Mouse (Mus musculus) lung, embryonic 14.5 days (tissue): Measurements from ENCODE around the gene Best3. TPM values are rescaled to one million over a fixed set of nuclear protein-coding genes. Genes with fewer than 3 reads are reported as not detected.
A peak's percentile ranks its signal among the peaks of the same experiment; 100 is the strongest.

ENCODE experiments used
- ATAC-seq: fragments of 200-750 bp; cut with Nextera tagmentation; 2 replicates; pipeline ENCODE4 v1.8.0; 2017; ENCODE audit warnings: mild to moderate bottlenecking, moderate TSS enrichment, moderate library complexity; ENCODE audit not compliant: insufficient read depth
- DNase-seq: peaks from one replicate; pipeline ENCODE4 v3.0.0-alpha.2; 2015
- H3K27ac ChIP-seq: fragments of 300-500 bp; sonication (generic); 2 replicates; pipeline ENCODE4 v1.5.1; 2014; ENCODE audit warnings: low read depth, mild to moderate bottlenecking, moderate library complexity
- H3K27me3 ChIP-seq: fragments of 300-500 bp; sonication (generic); 2 replicates; pipeline ENCODE4 v1.6.1; 2014; ENCODE audit warnings: low read length, control low read depth; ENCODE audit not compliant: insufficient read depth
- H3K36me3 ChIP-seq: fragments of 300-500 bp; sonication (generic); 2 replicates; pipeline ENCODE4 v1.6.1; 2014; ENCODE audit warnings: control low read depth; ENCODE audit not compliant: insufficient read depth
- H3K4me1 ChIP-seq: fragments of 300-500 bp; sonication (generic); 2 replicates; pipeline ENCODE4 v1.6.1; 2014; ENCODE audit warnings: antibody characterized with exemption, control low read depth; ENCODE audit not compliant: insufficient read depth
- H3K4me2 ChIP-seq: fragments of 300-500 bp; sonication (generic); 2 replicates; pipeline ENCODE4 v1.6.1; 2014; ENCODE audit warnings: mild to moderate bottlenecking
- H3K4me3 ChIP-seq: fragments of 300-500 bp; sonication (generic); 2 replicates; pipeline ENCODE4 v1.5.1; 2014; ENCODE audit warnings: low read depth, low read length
- H3K9ac ChIP-seq: fragments of 300-500 bp; sonication (generic); 2 replicates; pipeline ENCODE4 v1.6.1; 2014
- H3K9me3 ChIP-seq: fragments of 300-500 bp; sonication (generic); 2 replicates; pipeline ENCODE4 v1.6.1; 2016; ENCODE audit warnings: low read depth, low read length, control low read depth
- CTCF ChIP-seq: IDR thresholded peaks from 2 replicates; pipeline ENCODE4 v1.5.1; 2016; ENCODE audit warnings: antibody characterized with exemption, low read depth
- WGBS: fragments of 180-500 bp; shearing (Covaris S2); extraction: QIAGEN DNeasy Blood & Tissue Kit; methylation state at CpG from one replicate; pipeline ENCODE4 v1.1.7; 2014; 5-methylcytosine and 5-hydroxymethylcytosine counted together
- polyA plus RNA-seq: library from polyadenylated mRNA; unstranded; fragments of >200 nt; fragmentation: Nextera tagmentation; extraction: Ambion mirVana; gene quantifications from 2 replicates; pipeline ENCODE4 v1.2.1, GENCODE M21; 2014

Best3 gene
- polyA plus RNA-seq, 1 experiment from 2014 or later: 0.11 TPM

GRCm38 (mm10) chr10:116995584-116996235, 9.6 kb downstream of the Best3 start:
- no peaks in the 10 kb centered on the region for H3K9me3 ChIP-seq
- DNase-seq (no peak), ATAC-seq (no peak)
- H3K4me3 ChIP-seq: no peak overlapping the region
- TF ChIP-seq CTCF: no peak
- no peak overlapping the region for H3K4me2 ChIP-seq
- 50% methylated on average over 6 of the region's 6 CpGs for WGBS
- H3K27ac ChIP-seq: no peak overlapping the region
- H3K4me1 ChIP-seq: 0 out of 2 replicates have a peak, but pooled peaks cover 4% of the 10 kb centered on the region
- H3K36me3 ChIP-seq: no peaks in the 10 kb centered on the region
- H3K9ac ChIP-seq: no peak overlapping the region
- H3K27me3 ChIP-seq: no peaks in the 10 kb centered on the region

GRCm38 (mm10) chr10:116996236-116996600, 10.1 kb downstream of the Best3 start:
- ATAC-seq: peak; percentile 80; the same call in 1 of the 2 replicates
- no peak overlapping the region for H3K4me2 ChIP-seq
- DNase-seq: peak; percentile 34
- 0 out of 2 replicates have a peak, but pooled peaks cover 4% of the 10 kb centered on the region for H3K4me1 ChIP-seq
- 38% methylated on average over 6 of the region's 6 CpGs for WGBS
- no peak overlapping the region for H3K27ac ChIP-seq
- no peak for TF ChIP-seq CTCF
- no peak overlapping the region for H3K9ac ChIP-seq
- no peak overlapping the region for H3K4me3 ChIP-seq
- no peaks in the 10 kb centered on the region for H3K27me3 ChIP-seq
- no peaks in the 10 kb centered on the region for H3K9me3 ChIP-seq
- H3K36me3 ChIP-seq: no peaks in the 10 kb centered on the region

- H3K4me1 ChIP-seq: 0 out of 2 replicates have a peak, but pooled peaks cover 4% of the 10 kb centered on the region
- 69% methylated on average over 17 of the region's 17 CpGs for WGBS
- no peaks in the 10 kb centered on the region for H3K9me3 ChIP-seq
- DNase-seq (no peak), ATAC-seq (no peak)
- no peak for TF ChIP-seq CTCF
- no peak overlapping the region for H3K4me3 ChIP-seq
- H3K9ac ChIP-seq: no peak overlapping the region
- H3K27ac ChIP-seq: no peak overlapping the region
- no peaks in the 10 kb centered on the region for H3K36me3 ChIP-seq
- H3K27me3 ChIP-seq: no peaks in the 10 kb centered on the region
- no peak overlapping the region for H3K4me2 ChIP-seq
Observed at GRCm38 (mm10) chr10:116998716-116999455, 12.8 kb downstream of the Best3 start.

GRCm38 (mm10) chr10:117000975-117001374, 14.9 kb downstream of the Best3 start:
- WGBS: 43% methylated on average over 12 of the region's 12 CpGs
- Histone ChIP-seq H3K9ac (no peak overlapping the region), H3K36me3 (no peaks in the 10 kb centered on the region), H3K9me3 (no peaks in the 10 kb centered on the region), H3K27ac (no peak overlapping the region), H3K4me2 (no peak overlapping the region), H3K4me3 (no peak overlapping the region), H3K4me1 (0 out of 2 replicates have a peak, but pooled peaks cover 3% of the 10 kb centered on the region), H3K27me3 (no peaks in the 10 kb centered on the region)
- no peak for TF ChIP-seq CTCF
- DNase-seq (peak; percentile 52), ATAC-seq (no peak)

- no peak for TF ChIP-seq CTCF
- H3K4me2 ChIP-seq: no peak overlapping the region
- WGBS: 66% methylated on average over 5 of the region's 5 CpGs
- H3K36me3 ChIP-seq: no peaks in the 10 kb centered on the region
- H3K9ac ChIP-seq: no peak overlapping the region
- H3K4me3 ChIP-seq: no peak overlapping the region
- no peak overlapping the region for H3K27ac ChIP-seq
- ATAC-seq (no peak), DNase-seq (no peak)
- no peaks in the 10 kb centered on the region for H3K27me3 ChIP-seq
- H3K9me3 ChIP-seq: no peaks in the 10 kb centered on the region
- no peaks in the 10 kb centered on the region for H3K4me1 ChIP-seq
Observed at GRCm38 (mm10) chr10:117004695-117005094, 18.6 kb downstream of the Best3 start.

- no peak for DNase-seq
Observed at GRCm38 (mm10) chr10:117005707-117006464, 19.8 kb downstream of the Best3 start.

GRCm38 (mm10) chr10:117009691-117010090, 23.6 kb downstream of the Best3 start:
- ATAC-seq (no peak), DNase-seq (no peak)
- H3K9ac ChIP-seq: no peak overlapping the region
- no peak for TF ChIP-seq CTCF
- WGBS: 80% methylated on average over 6 of the region's 6 CpGs
- H3K27me3 ChIP-seq: no peaks in the 10 kb centered on the region
- no peaks in the 10 kb centered on the region for H3K36me3 ChIP-seq
- H3K4me3 ChIP-seq: no peak overlapping the region
- H3K4me1 ChIP-seq: no peaks in the 10 kb centered on the region
- no peak overlapping the region for H3K27ac ChIP-seq
- no peak overlapping the region for H3K4me2 ChIP-seq
- no peaks in the 10 kb centered on the region for H3K9me3 ChIP-seq

More at GRCm38 (mm10) chr10:117005707-117006464, 19.8 kb downstream of the Best3 start:
- ATAC-seq: no peak
- Histone ChIP-seq H3K27ac (no peak overlapping the region), H3K4me2 (no peak overlapping the region), H3K36me3 (no peaks in the 10 kb centered on the region), H3K4me3 (no peak overlapping the region), H3K9ac (no peak overlapping the region), H3K9me3 (no peaks in the 10 kb centered on the region), H3K27me3 (no peaks in the 10 kb centered on the region), H3K4me1 (no peaks in the 10 kb centered on the region)
- 54% methylated on average over 12 of the region's 12 CpGs for WGBS
- no peak for TF ChIP-seq CTCF
